Mouse (Mus musculus) hindbrain, embryonic 15.5 days (tissue): ENCODE measurements at regions not wholly inside any gene's neighbourhood (a gene's known extent, or its start where the extent isn't known, plus 50 kb on each side); places are given as distances from the start of the nearest gene placed in this dataset.

Experiments
- ATAC-seq: fragments of 200-750 bp; cut with Nextera tagmentation; 2 replicates; pipeline ENCODE4 v1.8.0; 2017; ENCODE audit warnings: low read depth, moderate number of reproducible peaks, moderate TSS enrichment; ENCODE audit not compliant: low FRiP score
- H3K27ac ChIP-seq: fragments of 300-500 bp; sonication (generic); replicated peaks from 2 replicates; pipeline ENCODE4 v1.5.1; 2015; ENCODE audit warnings: mild to moderate bottlenecking, inconsistent platforms
- H3K27me3 ChIP-seq: fragments of 300-500 bp; sonication (generic); 2 replicates; pipeline ENCODE4 v1.6.1; 2015; ENCODE audit warnings: control low read depth, inconsistent platforms
- H3K36me3 ChIP-seq: fragments of 300-500 bp; sonication (generic); 2 replicates; pipeline ENCODE4 v1.6.1; 2015; ENCODE audit warnings: control low read depth, inconsistent platforms
- H3K4me1 ChIP-seq: fragments of 300-500 bp; sonication (generic); replicated peaks from 2 replicates; pipeline ENCODE4 v1.6.1; 2015; ENCODE audit warnings: control low read depth, inconsistent platforms
- H3K4me2 ChIP-seq: fragments of 300-500 bp; sonication (generic); 2 replicates; pipeline ENCODE4 v1.6.1; 2015; ENCODE audit warnings: moderate library complexity, mild to moderate bottlenecking, inconsistent platforms
- H3K4me3 ChIP-seq: fragments of 300-500 bp; sonication (generic); 2 replicates; pipeline ENCODE4 v1.5.1; 2015; ENCODE audit warnings: mild to moderate bottlenecking, inconsistent platforms
- H3K9ac ChIP-seq: fragments of 300-500 bp; sonication (generic); 2 replicates; pipeline ENCODE4 v1.6.1; 2015; ENCODE audit warnings: inconsistent platforms
- H3K9me3 ChIP-seq: fragments of 300-500 bp; sonication (generic); 2 replicates; pipeline ENCODE4 v1.6.1; 2016; ENCODE audit warnings: control low read depth, inconsistent platforms
- WGBS: fragments of 180-500 bp; shearing (Covaris S2); methylation state at CpG from one replicate; pipeline ENCODE4 v1.1.7; 2015; 5-methylcytosine and 5-hydroxymethylcytosine counted together

DNA sequence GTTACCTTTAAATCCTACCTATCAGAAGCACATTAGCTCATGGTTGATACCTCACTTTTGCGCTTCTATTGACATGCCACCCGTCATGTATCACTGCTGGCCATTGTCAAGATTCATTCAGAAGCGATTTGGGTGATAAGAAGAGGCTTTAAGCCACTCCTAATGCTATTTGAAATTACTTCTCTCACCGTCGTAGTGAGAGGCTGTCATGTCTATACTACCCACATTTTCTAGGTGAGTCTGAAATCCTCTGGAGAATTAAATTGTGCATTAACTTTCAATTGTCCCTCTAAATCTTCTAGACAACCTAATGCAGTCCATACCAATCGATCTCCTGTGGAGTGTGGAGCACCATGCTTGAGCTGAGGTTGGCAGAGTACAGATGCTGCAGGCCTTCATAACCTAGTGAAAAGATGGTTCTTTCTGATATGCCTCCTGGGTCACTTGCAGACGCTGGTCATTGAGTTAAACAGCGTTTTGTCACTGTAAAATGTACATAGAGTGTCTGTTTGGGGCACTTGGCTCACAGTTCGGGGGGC, 312.5 kb downstream of the Hace1 start:
- no peak overlapping the region for H3K9ac ChIP-seq
- 69% methylated on average over 9 of the region's 9 CpGs for WGBS
- H3K27ac ChIP-seq: peak overlapping the region; percentile 68
- H3K36me3 ChIP-seq: no peaks in the 10 kb centered on the region
- peak overlapping the region; percentile 47 for H3K4me2 ChIP-seq
- peak; percentile 27; the same call in 1 of the 2 replicates for ATAC-seq
- peaks cover 14% of the 10 kb centered on the region for H3K4me1 ChIP-seq
- H3K4me3 ChIP-seq: no peak overlapping the region
- no peaks in the 10 kb centered on the region for H3K9me3 ChIP-seq
- no peaks in the 10 kb centered on the region for H3K27me3 ChIP-seq

DNA sequence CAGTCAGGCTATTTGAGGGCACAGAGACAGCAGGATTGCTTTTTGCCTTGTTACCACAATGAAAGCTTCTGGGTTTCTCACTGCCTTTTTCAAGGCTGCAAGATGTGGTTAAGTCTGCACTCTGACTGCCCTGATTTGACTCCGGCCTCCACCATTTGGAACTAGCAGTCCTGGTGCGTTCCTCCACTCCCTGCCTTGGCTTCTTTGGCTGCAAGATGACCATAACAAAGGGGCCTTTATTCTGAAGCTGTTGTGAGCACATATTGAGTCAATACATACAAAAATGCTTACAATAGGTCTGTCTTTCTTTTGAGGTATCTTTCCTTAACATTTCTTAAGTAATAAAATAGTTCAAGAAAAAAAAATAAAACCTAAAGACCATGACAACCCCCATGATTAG, 314.8 kb downstream of the Hace1 start:
- 40% methylated on average over 2 of the region's 2 CpGs for WGBS
- Histone ChIP-seq H3K9me3 (no peaks in the 10 kb centered on the region), H3K9ac (no peak overlapping the region), H3K4me1 (peaks cover 14% of the 10 kb centered on the region), H3K36me3 (no peaks in the 10 kb centered on the region), H3K27me3 (no peaks in the 10 kb centered on the region), H3K4me2 (no peak overlapping the region), H3K4me3 (no peak overlapping the region), H3K27ac (no peak overlapping the region)
- no peak for ATAC-seq

DNA sequence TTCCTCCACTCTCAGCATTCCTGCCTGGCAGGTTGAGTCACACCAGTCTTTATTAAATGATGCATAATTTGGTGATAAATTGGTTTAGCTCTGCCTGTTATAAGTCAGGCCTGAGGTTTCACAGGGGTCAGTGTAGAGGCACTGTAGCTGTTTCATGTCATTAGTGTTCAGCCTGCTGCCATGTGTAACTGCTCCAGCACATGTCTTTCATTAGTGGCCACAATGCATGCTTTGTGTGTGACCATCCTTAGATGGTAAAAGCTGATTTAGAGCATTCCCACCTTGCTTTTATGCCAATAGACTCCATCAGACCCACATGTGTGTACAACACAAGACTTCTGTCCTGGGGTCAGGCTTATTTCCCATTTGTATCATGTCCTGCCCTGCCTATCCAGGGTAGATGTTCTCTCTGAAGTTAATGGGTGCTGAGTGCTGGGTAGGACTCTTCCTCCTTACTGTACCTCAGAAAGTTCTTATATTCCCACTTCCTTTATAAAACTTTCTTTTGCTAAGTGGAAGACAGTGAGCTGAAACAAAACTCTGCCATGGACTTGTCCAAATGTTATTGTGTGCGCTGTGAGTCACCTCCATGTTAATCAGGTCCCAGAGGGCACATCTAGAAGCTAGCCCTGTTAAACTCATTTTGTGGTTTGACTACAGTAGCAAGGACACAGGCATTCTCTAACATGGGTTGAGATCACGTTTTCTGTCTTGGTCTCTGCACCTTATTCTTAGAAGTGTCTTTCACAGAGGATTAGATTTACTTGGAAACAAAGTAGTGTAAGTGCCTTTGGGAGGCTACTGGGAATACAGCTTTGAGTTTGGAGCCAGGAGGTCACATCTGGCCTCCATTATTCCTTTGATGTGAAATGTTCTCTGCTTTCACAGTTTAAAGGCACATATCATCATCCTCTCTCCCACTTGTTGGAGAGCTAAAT, 316.5 kb downstream of the Hace1 start:
- no peaks in the 10 kb centered on the region for H3K9me3 ChIP-seq
- H3K36me3 ChIP-seq: no peaks in the 10 kb centered on the region
- peaks cover 7% of the 10 kb centered on the region for H3K4me1 ChIP-seq
- H3K27ac ChIP-seq: no peak overlapping the region
- H3K4me3 ChIP-seq: no peak overlapping the region
- H3K9ac ChIP-seq: no peak overlapping the region
- H3K4me2 ChIP-seq: no peak overlapping the region
- no peaks in the 10 kb centered on the region for H3K27me3 ChIP-seq
- no peak for ATAC-seq
- WGBS: 81% methylated on average over 2 of the region's 2 CpGs

DNA sequence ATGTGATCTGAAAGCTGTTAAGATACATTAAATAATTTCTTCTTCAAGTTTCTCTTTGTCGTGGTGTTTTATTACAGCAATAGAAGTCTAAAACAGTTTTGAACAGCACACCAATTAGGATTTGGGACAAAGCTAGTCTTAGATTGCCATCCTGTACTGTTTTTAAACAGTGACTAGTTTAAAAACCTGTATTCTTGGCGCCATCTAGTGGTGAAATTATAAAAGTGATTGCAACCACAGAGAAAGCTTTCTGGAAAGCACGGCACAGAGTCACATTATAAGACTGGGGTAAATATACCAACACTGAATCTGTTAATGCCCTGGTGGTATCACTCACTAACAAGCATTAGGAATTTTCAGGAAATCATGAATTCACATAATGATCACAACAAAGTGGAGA, 339.3 kb downstream of the Hace1 start:
- no peak for ATAC-seq
- Histone ChIP-seq H3K9me3 (no peaks in the 10 kb centered on the region), H3K36me3 (no peaks in the 10 kb centered on the region), H3K27ac (no peak overlapping the region), H3K9ac (no peak overlapping the region), H3K4me1 (no peaks in the 10 kb centered on the region), H3K27me3 (no peaks in the 10 kb centered on the region), H3K4me3 (no peak overlapping the region), H3K4me2 (no peak overlapping the region)
- 21% methylated on average over 3 of the region's 3 CpGs for WGBS

DNA sequence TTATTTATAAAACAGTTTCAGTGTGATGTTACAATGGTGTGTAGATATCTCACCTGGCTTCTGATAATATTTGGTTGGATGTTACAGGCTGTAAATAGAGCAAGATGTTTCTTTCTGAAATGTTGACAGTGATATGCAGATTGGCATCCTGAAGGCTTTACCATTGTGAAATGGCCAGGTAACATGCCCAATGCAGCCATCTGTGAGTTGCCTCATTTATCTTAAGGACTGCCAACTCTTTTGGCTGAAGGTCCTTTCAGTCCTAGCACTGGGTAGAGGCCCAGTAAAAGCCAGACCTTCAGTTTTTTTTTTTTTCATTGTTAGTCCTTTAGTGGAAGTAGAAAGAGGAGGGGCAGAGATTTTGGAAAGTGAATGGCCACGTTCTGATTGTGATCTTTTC, 348.1 kb downstream of the Hace1 start:
- no peak overlapping the region for H3K9ac ChIP-seq
- no peak overlapping the region for H3K4me2 ChIP-seq
- H3K27ac ChIP-seq: no peak overlapping the region
- H3K4me1 ChIP-seq: no peaks in the 10 kb centered on the region
- no peaks in the 10 kb centered on the region for H3K9me3 ChIP-seq
- no peaks in the 10 kb centered on the region for H3K36me3 ChIP-seq
- H3K27me3 ChIP-seq: no peaks in the 10 kb centered on the region
- 19% methylated on average over 1 of the region's 1 CpGs for WGBS
- H3K4me3 ChIP-seq: no peak overlapping the region
- no peak for ATAC-seq

DNA sequence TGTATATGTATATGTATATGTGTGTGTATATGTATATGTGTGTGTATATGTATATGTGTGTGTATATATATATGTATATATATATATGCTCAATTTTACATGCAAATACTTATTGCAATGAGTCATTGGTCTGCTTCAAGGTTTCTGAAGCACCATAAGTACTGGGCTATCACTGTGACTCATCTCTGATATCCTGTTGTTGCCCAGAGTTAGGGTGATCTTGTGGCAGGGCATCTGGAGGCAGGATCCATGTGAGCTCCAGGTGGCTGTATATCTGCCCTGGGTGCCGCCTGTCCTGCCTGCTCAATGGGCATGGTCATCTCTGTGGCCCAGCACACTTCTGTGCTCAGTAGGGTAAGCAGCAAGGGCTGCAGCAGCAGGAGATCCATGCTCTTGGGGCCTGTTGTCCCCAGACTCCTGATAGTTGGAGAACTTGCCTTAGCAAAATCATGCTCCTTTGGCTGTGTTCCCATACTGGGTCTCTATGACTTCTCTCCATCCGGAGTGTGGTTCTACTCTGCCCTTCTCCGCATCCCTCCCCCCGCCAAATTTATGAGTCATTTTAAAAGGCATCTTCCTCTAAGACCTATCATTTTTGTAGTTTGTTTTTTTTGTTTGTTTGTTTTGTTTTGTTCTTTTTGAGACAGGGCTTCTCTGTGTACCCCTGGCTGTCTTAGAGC, 356.1 kb downstream of the Hace1 start:
- no peak overlapping the region for H3K4me3 ChIP-seq
- whole genome bisulfite sequencing: 97% methylated on average over 4 of the region's 4 CpGs
- no peaks in the 10 kb centered on the region for H3K9me3 ChIP-seq
- no peak for ATAC-seq
- H3K36me3 ChIP-seq: no peaks in the 10 kb centered on the region
- H3K27ac ChIP-seq: no peak overlapping the region
- no peak overlapping the region for H3K9ac ChIP-seq
- no peak overlapping the region for H3K4me2 ChIP-seq
- H3K4me1 ChIP-seq: no peaks in the 10 kb centered on the region
- no peaks in the 10 kb centered on the region for H3K27me3 ChIP-seq

DNA sequence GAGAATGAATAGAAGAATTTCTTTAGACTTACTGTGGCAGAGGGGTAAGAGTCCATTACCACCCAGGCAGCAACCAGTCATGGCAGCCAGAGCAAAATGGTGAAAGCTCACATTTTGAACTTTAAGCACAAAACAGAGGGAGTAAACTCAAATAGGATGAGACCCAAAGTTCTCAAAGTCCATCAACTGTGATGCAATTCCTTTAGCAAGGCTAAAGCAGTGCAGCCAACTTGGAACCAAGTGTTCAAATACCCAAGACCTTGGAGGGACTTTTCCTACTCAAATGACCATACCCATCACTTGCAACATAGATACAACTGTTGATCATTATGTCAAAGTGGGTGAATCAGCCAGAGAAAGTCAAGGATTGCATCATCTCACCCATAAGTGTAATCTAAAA, 380.1 kb downstream of the Hace1 start:
- Histone ChIP-seq H3K4me2 (no peak overlapping the region), H3K36me3 (no peaks in the 10 kb centered on the region), H3K27ac (no peak overlapping the region), H3K27me3 (no peaks in the 10 kb centered on the region), H3K4me3 (no peak overlapping the region), H3K9ac (no peak overlapping the region), H3K9me3 (no peaks in the 10 kb centered on the region), H3K4me1 (no peaks in the 10 kb centered on the region)
- no peak for ATAC-seq

DNA sequence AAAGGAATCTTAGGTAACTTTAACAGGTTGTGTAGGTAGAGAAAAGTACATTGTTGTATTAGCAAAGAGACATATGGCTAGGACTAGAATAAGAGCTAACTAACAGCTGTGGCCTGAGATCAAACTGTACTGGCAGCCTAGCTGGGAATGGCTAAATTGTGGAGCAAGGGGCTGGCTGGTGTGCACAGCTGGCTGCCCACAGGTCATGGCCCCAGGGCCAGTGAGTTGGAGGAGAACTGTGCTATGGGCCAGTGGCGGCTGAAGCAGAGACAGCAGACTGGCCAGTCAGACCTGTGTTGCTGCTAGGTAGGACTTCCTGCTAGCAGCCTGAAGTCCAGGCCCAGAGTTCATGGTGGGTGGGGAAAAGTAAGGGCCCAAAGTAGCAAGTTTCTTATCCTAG, 394.6 kb downstream of the Hace1 start:
- Histone ChIP-seq H3K27me3 (no peaks in the 10 kb centered on the region), H3K27ac (no peak overlapping the region), H3K36me3 (no peaks in the 10 kb centered on the region), H3K4me1 (no peaks in the 10 kb centered on the region), H3K4me3 (no peak overlapping the region), H3K9ac (no peak overlapping the region), H3K9me3 (no peaks in the 10 kb centered on the region), H3K4me2 (no peak overlapping the region)
- ATAC-seq: no peak
- 70% methylated on average over 1 of the region's 1 CpGs for WGBS

DNA sequence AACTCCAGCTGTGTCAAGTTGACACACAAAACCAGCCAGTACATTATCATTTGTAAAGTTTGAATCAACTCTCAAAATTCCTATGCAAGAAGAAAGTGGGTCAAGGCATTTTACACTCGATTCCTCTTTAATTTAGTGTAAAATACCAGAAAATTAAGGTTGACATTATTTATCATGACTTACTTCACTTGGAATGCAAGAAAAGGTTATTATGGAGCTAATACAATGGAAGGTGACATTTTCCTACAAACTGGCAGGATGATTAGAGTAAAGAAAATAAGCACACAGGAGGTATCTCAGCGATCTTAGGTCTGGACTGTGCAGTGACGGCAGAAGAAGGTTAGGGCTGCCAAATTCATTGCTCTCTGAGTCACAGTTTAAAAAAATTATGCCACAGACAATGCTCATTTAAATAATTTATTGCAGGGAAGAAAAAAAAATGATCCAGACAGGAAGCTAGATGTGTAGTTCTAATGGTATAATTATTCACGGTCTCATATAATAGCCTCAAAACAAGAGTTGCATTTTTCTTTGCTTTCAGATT, 405.2 kb downstream of the Hace1 start:
- WGBS: 56% methylated on average over 4 of the region's 4 CpGs
- Histone ChIP-seq H3K9ac (no peak overlapping the region), H3K4me3 (no peak overlapping the region), H3K4me2 (no peak overlapping the region), H3K27me3 (no peaks in the 10 kb centered on the region), H3K27ac (no peak overlapping the region), H3K4me1 (no peaks in the 10 kb centered on the region), H3K36me3 (no peaks in the 10 kb centered on the region), H3K9me3 (no peaks in the 10 kb centered on the region)
- no peak for ATAC-seq

DNA sequence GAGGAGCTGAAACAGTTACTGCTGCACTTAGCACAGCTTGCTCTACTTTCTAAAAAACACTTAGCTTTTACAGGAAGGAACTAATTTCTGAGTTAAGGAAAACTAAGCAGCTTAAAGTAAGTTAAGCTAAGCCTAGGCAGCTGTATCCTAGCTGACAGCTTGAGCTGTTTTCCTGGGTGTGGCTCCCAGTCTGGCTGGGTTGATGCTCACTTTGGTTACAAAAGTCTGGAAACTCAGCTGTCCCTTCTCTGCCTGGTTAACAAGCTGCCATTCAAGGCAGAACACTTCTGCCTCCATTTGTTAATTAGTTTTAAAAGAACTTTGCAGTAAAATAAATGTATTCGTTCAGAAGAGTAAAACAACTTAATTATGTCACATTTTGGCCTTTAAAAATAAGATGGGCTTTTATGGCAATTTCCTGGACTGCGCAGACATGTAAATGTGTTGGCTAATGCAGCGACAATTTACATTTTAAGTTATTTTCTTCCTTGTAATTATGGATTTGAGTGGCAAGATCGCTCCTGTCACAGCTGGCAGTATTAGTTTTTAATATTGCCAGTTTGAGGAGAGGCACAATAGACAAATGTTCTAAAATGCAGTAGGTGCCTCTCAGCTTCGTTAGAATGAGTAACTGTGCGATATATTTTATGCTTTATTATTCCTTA, 406.2 kb downstream of the Hace1 start:
- no peaks in the 10 kb centered on the region for H3K9me3 ChIP-seq
- H3K27me3 ChIP-seq: no peaks in the 10 kb centered on the region
- H3K36me3 ChIP-seq: no peaks in the 10 kb centered on the region
- no peak overlapping the region for H3K9ac ChIP-seq
- 82% methylated on average over 6 of the region's 6 CpGs for WGBS
- H3K27ac ChIP-seq: no peak overlapping the region
- H3K4me2 ChIP-seq: no peak overlapping the region
- H3K4me1 ChIP-seq: no peaks in the 10 kb centered on the region
- no peak for ATAC-seq
- H3K4me3 ChIP-seq: no peak overlapping the region

DNA sequence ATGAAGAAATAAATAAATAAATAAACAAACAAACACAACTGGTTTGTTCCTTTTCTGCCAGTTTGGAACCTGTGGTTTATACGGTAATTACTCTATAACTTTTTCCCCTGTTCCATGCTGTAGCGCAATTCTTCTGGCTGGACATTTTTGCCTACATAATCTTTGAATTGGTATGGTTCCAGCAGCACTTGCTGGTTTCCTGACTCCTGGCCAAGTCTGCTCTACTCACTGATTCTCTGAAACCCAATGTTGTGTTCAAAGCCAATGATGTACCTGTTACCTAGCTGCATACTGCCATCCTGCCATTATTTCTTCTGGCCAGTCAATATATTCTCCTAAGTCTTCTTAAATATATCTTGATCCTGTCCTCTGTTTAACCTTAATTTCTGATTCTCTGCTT, 408.7 kb downstream of the Hace1 start:
- no peak overlapping the region for H3K4me3 ChIP-seq
- no peaks in the 10 kb centered on the region for H3K27me3 ChIP-seq
- no peak overlapping the region for H3K27ac ChIP-seq
- no peaks in the 10 kb centered on the region for H3K36me3 ChIP-seq
- no peaks in the 10 kb centered on the region for H3K4me1 ChIP-seq
- H3K4me2 ChIP-seq: no peak overlapping the region
- H3K9ac ChIP-seq: no peak overlapping the region
- H3K9me3 ChIP-seq: no peaks in the 10 kb centered on the region
- ATAC-seq: no peak
- 78% methylated on average over 2 of the region's 2 CpGs for WGBS

DNA sequence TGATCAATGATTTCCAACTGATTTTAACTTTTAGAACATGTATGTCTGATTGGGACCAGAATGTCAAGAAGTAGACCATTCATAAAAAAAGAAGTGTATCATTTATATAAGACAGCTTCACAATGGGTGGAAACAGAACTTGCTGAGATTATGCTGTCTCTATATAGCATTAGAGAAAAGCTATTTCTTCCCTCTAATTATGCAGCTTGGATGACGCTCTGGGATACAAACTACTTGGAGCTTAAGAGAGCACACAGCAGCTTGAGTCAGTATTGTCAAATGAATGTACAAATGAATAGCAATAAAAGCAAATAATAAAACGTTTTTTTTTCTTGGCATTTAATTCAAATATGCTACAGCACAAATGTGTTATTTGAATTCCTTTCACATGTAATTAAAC, 428.7 kb downstream of the Hace1 start:
- 38% methylated on average over 2 of the region's 2 CpGs for WGBS
- no peaks in the 10 kb centered on the region for H3K27me3 ChIP-seq
- H3K4me1 ChIP-seq: no peaks in the 10 kb centered on the region

More for the DNA sequence above, 428.7 kb downstream of the Hace1 start:
- no peak overlapping the region for H3K27ac ChIP-seq
- no peak for ATAC-seq
- no peak overlapping the region for H3K9ac ChIP-seq
- H3K36me3 ChIP-seq: no peaks in the 10 kb centered on the region
- H3K4me2 ChIP-seq: no peak overlapping the region
- no peaks in the 10 kb centered on the region for H3K9me3 ChIP-seq
- H3K4me3 ChIP-seq: no peak overlapping the region
